Mouse (Mus musculus): ENCODE measurements around the gene Cyp4f16. TPM values are rescaled to one million over a fixed set of nuclear protein-coding genes. Genes with fewer than 3 reads are reported as not detected.
"Not testable (repeated sequence)": the region's sequence is repeated elsewhere in the genome, so short reads cannot be mapped to it uniquely, and the experiment has no call there.

Cyp4f16 gene
- polyA plus RNA-seq, 1 experiment from 2014 or later, result 58.5 TPM

GRCm38 (mm10) chr17:32534068-32534467 lies 2.3 kb upstream of the Cyp4f16 start:
- WGBS, result 71% methylated on average over 6 of the region's 6 CpGs
- no peak overlapping the region for H3K4me3 ChIP-seq (ENCODE audit: low read length)
- no peaks in the 10 kb centered on the region for H3K9me3 ChIP-seq (ENCODE audit: control insufficient read depth, low read length)
- no peak overlapping the region for H3K27ac ChIP-seq (ENCODE audit: low read length)
- H3K4me1 ChIP-seq (ENCODE audit: control insufficient read depth, insufficient read depth, low read length), result peaks cover 6% of the 10 kb centered on the region
- no peaks in the 10 kb centered on the region for H3K36me3 ChIP-seq (ENCODE audit: control insufficient read depth, insufficient read depth, low read length)
- H3K9ac ChIP-seq (ENCODE audit: low read depth, low read length), result no peak overlapping the region
- no peak overlapping the region for H3K4me2 ChIP-seq (ENCODE audit: low read depth, low read length)
- no peak for ATAC-seq
- H3K27me3 ChIP-seq (replicated peaks; ENCODE audit: control insufficient read depth, insufficient read depth, low read length), result no peaks in the 10 kb centered on the region

GRCm38 (mm10) chr17:32536867-32537250 lies 501 bp downstream of the Cyp4f16 start:
- ATAC-seq, result no peak
- no peaks in the 10 kb centered on the region for H3K27me3 ChIP-seq (replicated peaks; ENCODE audit: control insufficient read depth, insufficient read depth, low read length)
- H3K36me3 ChIP-seq (ENCODE audit: control insufficient read depth, insufficient read depth, low read length), result no peaks in the 10 kb centered on the region
- H3K27ac ChIP-seq (ENCODE audit: low read length), result peak overlapping the region; percentile 72; the same call in 1 of the 2 replicates
- peak overlapping the region; percentile 61 for H3K4me2 ChIP-seq (ENCODE audit: low read depth, low read length)
- WGBS, result 57% methylated on average over 5 of the region's 5 CpGs
- H3K4me3 ChIP-seq (ENCODE audit: low read length), result peak overlapping the region; percentile 58
- no peaks in the 10 kb centered on the region for H3K9me3 ChIP-seq (ENCODE audit: control insufficient read depth, low read length)
- peaks cover 6% of the 10 kb centered on the region for H3K4me1 ChIP-seq (ENCODE audit: control insufficient read depth, insufficient read depth, low read length)
- H3K9ac ChIP-seq (ENCODE audit: low read depth, low read length), result peak overlapping the region; percentile 67

- ATAC-seq, result not testable (repeated sequence)
These were observed 8.4 kb downstream of the Cyp4f16 start for GRCm38 (mm10) chr17:32544792-32545191.

GRCm38 (mm10) chr17:32550377-32550776 lies 14.0 kb downstream of the Cyp4f16 start:
- H3K4me2 ChIP-seq (ENCODE audit: low read depth, low read length), result peak overlapping the region; percentile 52
- not testable (repeated sequence) for H3K27ac ChIP-seq (ENCODE audit: low read length); H3K36me3 ChIP-seq (ENCODE audit: control insufficient read depth, insufficient read depth, low read length); H3K27me3 ChIP-seq (replicated peaks; ENCODE audit: control insufficient read depth, insufficient read depth, low read length); H3K9me3 ChIP-seq (ENCODE audit: control insufficient read depth, low read length); H3K4me1 ChIP-seq (ENCODE audit: control insufficient read depth, insufficient read depth, low read length)
- H3K4me3 ChIP-seq (ENCODE audit: low read length), result peak overlapping the region; percentile 36; the same call in 1 of the 2 replicates
- H3K9ac ChIP-seq (ENCODE audit: low read depth, low read length), result peak overlapping the region; percentile 54; the same call in 1 of the 2 replicates
- WGBS, result 84% methylated on average over 3 of the region's 3 CpGs
- peak; percentile 24; the same call in 1 of the 2 replicates for ATAC-seq

More at GRCm38 (mm10) chr17:32544792-32545191, 8.4 kb downstream of the Cyp4f16 start:
- H3K9me3 ChIP-seq (ENCODE audit: control insufficient read depth, low read length); H3K36me3 ChIP-seq (ENCODE audit: control insufficient read depth, insufficient read depth, low read length); H3K4me3 ChIP-seq (ENCODE audit: low read length); H3K4me1 ChIP-seq (ENCODE audit: control insufficient read depth, insufficient read depth, low read length); H3K9ac ChIP-seq (ENCODE audit: low read depth, low read length); H3K4me2 ChIP-seq (ENCODE audit: low read depth, low read length); H3K27ac ChIP-seq (ENCODE audit: low read length); H3K27me3 ChIP-seq (replicated peaks; ENCODE audit: control insufficient read depth, insufficient read depth, low read length): not testable (repeated sequence)
- WGBS, result 91% methylated on average over 5 of the region's 5 CpGs

GRCm38 (mm10) chr17:32550900-32551770 lies 14.8 kb downstream of the Cyp4f16 start:
- peak; percentile 98 for ATAC-seq
- 13% methylated on average over 20 of the region's 20 CpGs for WGBS
- H3K4me3 ChIP-seq (ENCODE audit: low read length), result peak overlapping the region; percentile 36
- no peaks in the 10 kb centered on the region for H3K27me3 ChIP-seq (replicated peaks; ENCODE audit: control insufficient read depth, insufficient read depth, low read length)
- H3K27ac ChIP-seq (ENCODE audit: low read length), result no peak overlapping the region; the same call in 1 of the 2 replicates
- H3K9me3 ChIP-seq (ENCODE audit: control insufficient read depth, low read length), result no peaks in the 10 kb centered on the region
- H3K9ac ChIP-seq (ENCODE audit: low read depth, low read length), result peak overlapping the region; percentile 54; the same call in 1 of the 2 replicates
- H3K4me1 ChIP-seq (ENCODE audit: control insufficient read depth, insufficient read depth, low read length), result no peaks in the 10 kb centered on the region
- H3K4me2 ChIP-seq (ENCODE audit: low read depth, low read length), result peak overlapping the region; percentile 52
- H3K36me3 ChIP-seq (ENCODE audit: control insufficient read depth, insufficient read depth, low read length), result no peaks in the 10 kb centered on the region

- H3K36me3 ChIP-seq (ENCODE audit: control insufficient read depth, insufficient read depth, low read length); H3K27me3 ChIP-seq (replicated peaks; ENCODE audit: control insufficient read depth, insufficient read depth, low read length); H3K4me3 ChIP-seq (ENCODE audit: low read length); H3K9ac ChIP-seq (ENCODE audit: low read depth, low read length); ATAC-seq; H3K9me3 ChIP-seq (ENCODE audit: control insufficient read depth, low read length); H3K4me2 ChIP-seq (ENCODE audit: low read depth, low read length); H3K4me1 ChIP-seq (ENCODE audit: control insufficient read depth, insufficient read depth, low read length); H3K27ac ChIP-seq (ENCODE audit: low read length): not testable (repeated sequence)
- 64% methylated on average over 1 of the region's 1 CpGs for WGBS
These were observed 16.7 kb downstream of the Cyp4f16 start for GRCm38 (mm10) chr17:32553016-32553415.

- not testable (repeated sequence) for H3K4me1 ChIP-seq (ENCODE audit: control insufficient read depth, insufficient read depth, low read length); H3K9ac ChIP-seq (ENCODE audit: low read depth, low read length); H3K36me3 ChIP-seq (ENCODE audit: control insufficient read depth, insufficient read depth, low read length); ATAC-seq; H3K27me3 ChIP-seq (replicated peaks; ENCODE audit: control insufficient read depth, insufficient read depth, low read length); H3K4me2 ChIP-seq (ENCODE audit: low read depth, low read length); H3K4me3 ChIP-seq (ENCODE audit: low read length); H3K9me3 ChIP-seq (ENCODE audit: control insufficient read depth, low read length); H3K27ac ChIP-seq (ENCODE audit: low read length)
- WGBS, result 69% methylated on average over 9 of the region's 9 CpGs
These were observed 18.0 kb downstream of the Cyp4f16 start for GRCm38 (mm10) chr17:32554368-32554767.

GRCm38 (mm10) chr17:32563301-32563700 lies 26.9 kb downstream of the Cyp4f16 start:
- H3K4me2 ChIP-seq (ENCODE audit: low read depth, low read length); H3K4me1 ChIP-seq (ENCODE audit: control insufficient read depth, insufficient read depth, low read length); ATAC-seq; H3K4me3 ChIP-seq (ENCODE audit: low read length); H3K27me3 ChIP-seq (replicated peaks; ENCODE audit: control insufficient read depth, insufficient read depth, low read length); H3K9ac ChIP-seq (ENCODE audit: low read depth, low read length); H3K27ac ChIP-seq (ENCODE audit: low read length); H3K36me3 ChIP-seq (ENCODE audit: control insufficient read depth, insufficient read depth, low read length); H3K9me3 ChIP-seq (ENCODE audit: control insufficient read depth, low read length): not testable (repeated sequence)
- WGBS, result 83% methylated on average over 2 of the region's 2 CpGs

GRCm38 (mm10) chr17:32573286-32573685 lies 36.9 kb downstream of the Cyp4f16 start:
- H3K27me3 ChIP-seq (replicated peaks; ENCODE audit: control insufficient read depth, insufficient read depth, low read length); ATAC-seq; H3K4me2 ChIP-seq (ENCODE audit: low read depth, low read length); H3K36me3 ChIP-seq (ENCODE audit: control insufficient read depth, insufficient read depth, low read length); H3K4me3 ChIP-seq (ENCODE audit: low read length); H3K9me3 ChIP-seq (ENCODE audit: control insufficient read depth, low read length); H3K4me1 ChIP-seq (ENCODE audit: control insufficient read depth, insufficient read depth, low read length); H3K27ac ChIP-seq (ENCODE audit: low read length); H3K9ac ChIP-seq (ENCODE audit: low read depth, low read length): not testable (repeated sequence)
- WGBS, result 64% methylated on average over 2 of the region's 2 CpGs
